Mouse (Mus musculus) cerebellum, postnatal 10 days (tissue): ENCODE measurements at regions not wholly inside any gene's neighbourhood (a gene's known extent, or its start where the extent isn't known, plus 50 kb on each side); places are given as distances from the start of the nearest gene placed in this dataset.

ENCODE experiments used
- DNase-seq, 2 experiments: peaks; one replicate each; pipeline ENCODE4 v3.0.0; 2021; ENCODE audit warnings: mixed read lengths in 2 of 2

GRCm38 (mm10) chr4:125938186-125938585 lies 86.2 kb upstream of the Csf3r start:
- DNase-seq = no peak

GRCm38 (mm10) chr4:125941266-125941665 lies 83.1 kb upstream of the Csf3r start:
- no peak for DNase-seq

- DNase-seq = peak; percentile 84 to 86
These were observed 82.4 kb upstream of the Csf3r start for GRCm38 (mm10) chr4:125941916-125942315.

GRCm38 (mm10) chr4:125945062-125945461 lies 79.3 kb upstream of the Csf3r start:
- peak; percentile 32 to 62 for DNase-seq

GRCm38 (mm10) chr4:125959426-125959825 lies 64.9 kb upstream of the Csf3r start:
- DNase-seq = no peak

- DNase-seq = no peak
These were observed 63.6 kb upstream of the Csf3r start for GRCm38 (mm10) chr4:125960704-125961279.

- DNase-seq = peak; percentile 95 to 97
These were observed 61.7 kb upstream of the Csf3r start for GRCm38 (mm10) chr4:125962677-125963076.
